Mouse (Mus musculus): ENCODE data around the gene Ciapin1.

DNA sequence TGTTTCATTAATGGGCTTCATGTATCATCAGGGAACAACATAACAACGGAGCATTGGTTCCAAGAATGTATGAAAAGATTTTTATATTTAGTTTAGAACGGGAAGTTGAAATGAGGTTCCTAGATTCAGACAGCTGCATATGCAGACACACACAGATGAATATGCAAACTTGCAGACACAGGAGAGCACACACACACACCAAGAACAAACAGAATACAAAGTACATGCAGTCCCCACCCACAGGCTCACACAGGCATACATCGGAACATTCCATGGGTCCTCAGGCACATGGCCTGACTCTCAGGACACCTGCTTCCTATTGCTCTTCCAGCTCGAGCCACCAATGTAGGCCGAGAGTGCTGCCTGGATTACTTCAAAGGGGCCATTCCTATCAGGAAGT, 27.3 kb downstream of the Ciapin1 start:
- TF ChIP-seq CTCF (IDR thresholded peaks at IDR 0.05; ENCODE audit: extremely low read depth, insufficient read depth, insufficient read length, insufficient replicate concordance) (no peak), POLR2A (IDR thresholded peaks at IDR 0.05; ENCODE audit: low read depth, low read length) (no peak)
